ENCODE assay signal across 8 mouse cellular contexts in genomic region chrX:74372888-74373549, GRCm38 (mm10). TPM values are rescaled to one million over a fixed set of nuclear protein-coding genes. Genes with fewer than 3 reads are reported as not detected.
DNase-seq lines count a peak whose midpoint lies in the region; ATAC-seq and TF ChIP-seq lines count a peak whose summit lies in the region.

Gene Ubl4a, minus strand, starts transcription at chrX:74373218.
Gene Slc10a3, minus strand, starts transcription at chrX:74373349.

- H3K27ac ChIP-seq in lung, embryonic 15.5 days = no peak within 1 kb of the TSS
- H3K27ac ChIP-seq in olfactory bulb, adult 2 months (ENCODE audit: insufficient read depth, low read depth, low read length) = no peak within 1 kb of the TSS

- peak; percentile 94 for ATAC-seq in frontal cortex, adult (ENCODE audit: low TSS enrichment)
- peak; percentile 96 to 97 for ATAC-seq in hematopoietic stem cell, adult 5-6 weeks (replicated peaks in 1 of 2; ENCODE audit: insufficient read depth in 1 of 2, low FRiP score in 2 of 2, low TSS enrichment in 1 of 2, low read depth in 1 of 2, poor library complexity in 2 of 2, severe bottlenecking in 2 of 2)
- ATAC-seq in lung, embryonic 15.5 days (ENCODE audit: borderline replicate concordance, extremely low read depth, low FRiP score, low TSS enrichment) = peak; percentile 83

- H3K4me3 ChIP-seq in lung, embryonic 15.5 days = peak within 1 kb of the TSS; percentile 53
- peak within 1 kb of the TSS; percentile 66 for H3K4me3 ChIP-seq in olfactory bulb, adult 2 months (ENCODE audit: insufficient read depth, low read depth, low read length)

- DNase-seq in Muller cell, postnatal 12 days (ENCODE audit: inconsistent ontology term) = peak; percentile 88
- peak; percentile 85 for DNase-seq in cerebellum, adult 9-11 months
- peak; percentile 29 for DNase-seq in layer of hippocampus, adult 9-10 months (ENCODE audit: low spot score)
- DNase-seq in thymus, postnatal 0 days (ENCODE audit: low spot score) = peak; percentile 89

- H3K4me1 ChIP-seq in lung, embryonic 15.5 days = peaks cover 3% of the 10 kb centered on the region; the same call in 1 of the 2 replicates
- H3K4me1 ChIP-seq in olfactory bulb, adult 2 months (ENCODE audit: control insufficient read depth, insufficient read depth, low read length) = no peaks in the 10 kb centered on the region

- TF ChIP-seq CTCF in olfactory bulb, adult 2 months (IDR thresholded peaks at IDR 0.05; ENCODE audit: insufficient read depth, low read depth, low read length) = no peak

- peak within 1 kb of the TSS; percentile 57 for H3K9ac ChIP-seq in lung, embryonic 15.5 days

- no peaks in the 10 kb centered on the region for H3K9me3 ChIP-seq in lung, embryonic 15.5 days

- peak within 1 kb of the TSS; percentile 63 for H3K4me2 ChIP-seq in lung, embryonic 15.5 days

- no peaks in the 10 kb centered on the region for H3K36me3 ChIP-seq in lung, embryonic 15.5 days

- TF ChIP-seq POLR2A in olfactory bulb, adult 2 months (IDR thresholded peaks at IDR 0.05; ENCODE audit: insufficient read depth, low read depth, low read length) = peak; percentile 43; the same call in 1 of the 2 replicates

- 10% methylated on average over 32 of the region's 32 CpGs for WGBS in lung, embryonic 15.5 days
- WGBS in olfactory bulb, adult 2 months = 24% methylated on average over 32 of the region's 32 CpGs

- H3K27me3 ChIP-seq in lung, embryonic 15.5 days = no peaks in the 10 kb centered on the region

RNA-seq across cellular contexts. Expression of gene Ubl4a, which starts in this region (rescaled TPM):
- 20.8 and 25.7 TPM in 2 replicates for total RNA-seq in hematopoietic stem cell, adult 5-6 weeks (2017)
- polyA plus RNA-seq in lung, embryonic 15.5 days (2015; fragmentation: Nextera tagmentation; extraction: Ambion mirVana) = 83.2 and 84.1 TPM in 2 replicates
- not detected in 2 replicates for polyA plus RNA-seq in olfactory bulb, adult 2 months (2012; ENCODE audit: insufficient read depth, insufficient read length, low replicate concordance, missing spikeins)
- 58.7 and 63.1 TPM in 2 replicates for polyA plus RNA-seq in thymus, postnatal 0 days (2015; fragmentation: Nextera tagmentation; extraction: Ambion mirVana)

RNA-seq across cellular contexts. Expression of gene Slc10a3, which starts in this region (rescaled TPM):
- total RNA-seq in hematopoietic stem cell, adult 5-6 weeks (2017) = 9.7 and 11.3 TPM in 2 replicates
- polyA plus RNA-seq in lung, embryonic 15.5 days (2015; fragmentation: Nextera tagmentation; extraction: Ambion mirVana) = 21.0 and 21.1 TPM in 2 replicates
- polyA plus RNA-seq in olfactory bulb, adult 2 months (2012; ENCODE audit: insufficient read depth, insufficient read length, low replicate concordance, missing spikeins) = not detected in 2 replicates
- 19.8 and 20.1 TPM in 2 replicates for polyA plus RNA-seq in thymus, postnatal 0 days (2015; fragmentation: Nextera tagmentation; extraction: Ambion mirVana)

Comparison
In these comparisons a context has a peak if more than half of its experiments do, and no peak if none do; other contexts are left out.
1. RNA of gene Slc10a3 (polyA plus RNA-seq): 21.0 to 21.1 TPM in lung, embryonic 15.5 days and 19.8 to 20.1 TPM in thymus, postnatal 0 days; not detected in olfactory bulb, adult 2 months; every median in the first group is over 10 times any median in the second.
2. DNase-seq: peak in every context shown above with its lines; median percentile 89 in thymus, postnatal 0 days; 88 in Muller cell, postnatal 12 days; 85 in cerebellum, adult 9-11 months; 29 in layer of hippocampus, adult 9-10 months.
3. Peak in every context shown above with its lines, with median percentiles within 50 percentile points of each other: ATAC-seq.